Mouse (Mus musculus) lung, adult 2 months (tissue): ENCODE results near the gene Ptprd.

Experiments
- CTCF ChIP-seq: fragments of 200-500 bp; IDR thresholded peaks from 2 replicates; pipeline ENCODE4 v1.5.1; 2011; ENCODE audit warnings: mild to moderate bottlenecking, low read length, control low read depth; ENCODE audit not compliant: insufficient read depth
- POLR2A ChIP-seq: fragments of 200-500 bp; IDR thresholded peaks from 2 replicates; pipeline ENCODE4 v1.6.1; 2011; ENCODE audit warnings: low read depth, mild to moderate bottlenecking, control low read depth, low read length, borderline replicate concordance; ENCODE audit errors: extremely low read depth

DNA sequence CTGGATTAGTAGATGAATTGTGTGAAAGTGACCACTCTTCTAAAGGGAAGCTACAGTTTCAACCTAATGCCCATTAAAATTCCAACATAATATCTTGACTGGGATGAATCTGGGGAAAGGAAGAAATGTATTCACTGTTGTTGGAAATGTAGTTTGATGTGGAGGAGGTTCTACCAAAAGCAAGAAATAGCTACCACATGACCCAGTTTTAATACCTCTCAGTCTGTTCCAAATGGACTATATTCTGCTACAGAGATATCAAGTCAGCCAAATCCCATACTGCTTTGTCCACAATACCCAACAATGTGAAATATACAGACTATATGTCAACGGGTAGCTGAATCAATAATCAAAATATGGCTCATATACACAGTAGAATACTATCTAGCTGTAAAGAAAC, 1221.8 kb downstream of the Ptprd start:
- TF ChIP-seq CTCF (no peak), POLR2A (no peak)
